8 mouse cellular contexts compared by ENCODE assay signal in genomic region chr13:34128276-34129114, GRCm38 (mm10). TPM values are rescaled to one million over a fixed set of nuclear protein-coding genes. Genes with fewer than 3 reads are reported as not detected.
A peak's percentile ranks its signal among the peaks of the same experiment; 100 is the strongest.
DNase-seq lines count a peak whose midpoint lies in the region; ATAC-seq and TF ChIP-seq lines count a peak whose summit lies in the region.

No protein-coding gene starts in this region.

- intact Hi-C loops in heart, postnatal 25 days (cut with DNase I), result loop anchor here (2.0 kb wide), 1 partner anchor 20 kb away; no protein-coding TSS in a partner anchor

- no peak for TF ChIP-seq EP300 in ES-Bruce4 (IDR thresholded peaks at IDR 0.05; ENCODE audit: insufficient read depth, low read depth, low read length)

- peak overlapping the region; percentile 87 for H3K4me2 ChIP-seq in heart, embryonic 11.5 days
- peak overlapping the region; percentile 80 for H3K4me2 ChIP-seq in limb, embryonic 13.5 days (replicated peaks)

- no peak overlapping the region for H3K27ac ChIP-seq in heart, embryonic 11.5 days (ENCODE audit: low read depth, low read length)
- H3K27ac ChIP-seq in ES-Bruce4 (ENCODE audit: insufficient read depth, low read length), result 0 out of 2 replicates have a peak overlapping the region, but pooled peaks have one; percentile 25
- peak overlapping the region; percentile 98 for H3K27ac ChIP-seq in hindbrain, embryonic 10.5 days
- H3K27ac ChIP-seq in limb, embryonic 13.5 days, result no peak overlapping the region

- H3K9me3 ChIP-seq in heart, embryonic 11.5 days (replicated peaks; ENCODE audit: control insufficient read depth, low read length), result no peaks in the 10 kb centered on the region
- no peaks in the 10 kb centered on the region for H3K9me3 ChIP-seq in ES-Bruce4 (replicated peaks; ENCODE audit: control insufficient read depth, insufficient read depth, low read length, poor library complexity, severe bottlenecking)
- H3K9me3 ChIP-seq in hindbrain, embryonic 10.5 days, result no peaks in the 10 kb centered on the region
- no peaks in the 10 kb centered on the region for H3K9me3 ChIP-seq in limb, embryonic 13.5 days

- peak overlapping the region; percentile 73 for H3K4me3 ChIP-seq in heart, embryonic 11.5 days (ENCODE audit: low read depth, low read length)
- no peak overlapping the region for H3K4me3 ChIP-seq in ES-Bruce4 (ENCODE audit: low read depth, low read length)
- H3K4me3 ChIP-seq in hindbrain, embryonic 10.5 days, result peak overlapping the region; percentile 90
- H3K4me3 ChIP-seq in limb, embryonic 13.5 days, result peak overlapping the region; percentile 69
- no peak overlapping the region for H3K4me3 ChIP-seq in lung, adult 2 months (replicated peaks; ENCODE audit: extremely low read depth, low read depth, low read length)

- no peak for ATAC-seq in heart, embryonic 11.5 days (replicated peaks; ENCODE audit: insufficient number of reproducible peaks, low FRiP score, low TSS enrichment)
- no peak for ATAC-seq in limb, embryonic 13.5 days (ENCODE audit: low FRiP score, low read depth)
- ATAC-seq in inflammation-experienced regulatory T-cells, adult 6 months, result no peak

- TF ChIP-seq POLR2A in ES-Bruce4 (IDR thresholded peaks at IDR 0.05; ENCODE audit: insufficient read depth, low read length), result no peak
- TF ChIP-seq POLR2A in lung, adult 2 months (IDR thresholded peaks at IDR 0.05; ENCODE audit: borderline replicate concordance, extremely low read depth, low read depth, low read length), result no peak

- WGBS in heart, embryonic 11.5 days (ENCODE audit: insufficient replicate concordance), result 70% methylated on average over 8 of the region's 9 CpGs
- WGBS in hindbrain, embryonic 10.5 days, result 66% methylated on average over 9 of the region's 9 CpGs
- WGBS in limb, embryonic 13.5 days, result 82% methylated on average over 9 of the region's 9 CpGs
- WGBS in lung, adult 2 months, result 75% methylated on average over 9 of the region's 9 CpGs

- no peaks in the 10 kb centered on the region for H3K27me3 ChIP-seq in heart, embryonic 11.5 days (ENCODE audit: control insufficient read depth, insufficient read depth, low read length)
- no peaks in the 10 kb centered on the region for H3K27me3 ChIP-seq in ES-Bruce4 (ENCODE audit: control insufficient read depth, insufficient read depth, low read length, poor library complexity, severe bottlenecking)
- H3K27me3 ChIP-seq in hindbrain, embryonic 10.5 days (ENCODE audit: insufficient read depth, poor library complexity, severe bottlenecking), result no peaks in the 10 kb centered on the region
- peaks cover 11% of the 10 kb centered on the region; the same call in 1 of the 2 replicates for H3K27me3 ChIP-seq in limb, embryonic 13.5 days

- no peak overlapping the region for H3K9ac ChIP-seq in heart, embryonic 11.5 days (ENCODE audit: low read depth, low read length)
- 0 out of 2 replicates have a peak overlapping the region, but pooled peaks have one; percentile 24 for H3K9ac ChIP-seq in ES-Bruce4 (ENCODE audit: low read depth, poor library complexity, severe bottlenecking)
- no peak overlapping the region for H3K9ac ChIP-seq in limb, embryonic 13.5 days

- peaks cover 17% of the 10 kb centered on the region for H3K4me1 ChIP-seq in heart, embryonic 11.5 days (ENCODE audit: control insufficient read depth, insufficient read depth, low read length)
- peaks cover 2% of the 10 kb centered on the region for H3K4me1 ChIP-seq in ES-Bruce4 (ENCODE audit: control insufficient read depth, insufficient read depth, low read length)
- peaks cover 69% of the 10 kb centered on the region for H3K4me1 ChIP-seq in hindbrain, embryonic 10.5 days (replicated peaks)
- H3K4me1 ChIP-seq in limb, embryonic 13.5 days, result peaks cover 53% of the 10 kb centered on the region
- H3K4me1 ChIP-seq in lung, adult 2 months (ENCODE audit: control insufficient read depth, insufficient read depth, low read length), result peaks cover 5% of the 10 kb centered on the region

- no peak for DNase-seq in heart, postnatal 25 days (ENCODE audit: low spot score)
- DNase-seq in hindbrain, embryonic 10.5 days (ENCODE audit: low spot score), result no peak
- no peak for DNase-seq in frontal cortex, postnatal 14 days (ENCODE audit: low spot score in 2 of 2)
- DNase-seq in lung, adult 2 months, result no peak

- H3K36me3 ChIP-seq in heart, embryonic 11.5 days (ENCODE audit: control insufficient read depth, insufficient read depth, low read length), result no peaks in the 10 kb centered on the region
- peaks cover 32% of the 10 kb centered on the region for H3K36me3 ChIP-seq in ES-Bruce4 (ENCODE audit: control insufficient read depth, insufficient read depth, low read length, poor library complexity, severe bottlenecking)
- H3K36me3 ChIP-seq in hindbrain, embryonic 10.5 days, result peaks cover 53% of the 10 kb centered on the region
- peaks cover 13% of the 10 kb centered on the region; the same call in 1 of the 2 replicates for H3K36me3 ChIP-seq in limb, embryonic 13.5 days

- TF ChIP-seq CTCF in ES-Bruce4 (IDR thresholded peaks at IDR 0.05; ENCODE audit: low read depth, low read length), result no peak
- TF ChIP-seq CTCF in lung, adult 2 months (IDR thresholded peaks at IDR 0.05; ENCODE audit: insufficient read depth, low read length), result no peak

RNA-seq across cellular contexts. Expression of gene Tubb2b, which starts 1.8 kb away (rescaled TPM):
- 25.2 and 35.0 TPM in 2 replicates for polyA plus RNA-seq in heart, embryonic 11.5 days (2014; fragmentation: Nextera tagmentation; extraction: Ambion mirVana)
- total RNA-seq in heart, postnatal 25 days (2021), result 1 to 10 TPM; 4.1 to 5.6 TPM
- polyA plus RNA-seq in ES-Bruce4 (2011; ENCODE audit: insufficient read depth, insufficient read length, low read depth, missing spikeins), result 229 and 267 TPM in 2 replicates
- polyA plus RNA-seq in hindbrain, embryonic 10.5 days (2016; fragmentation: Nextera tagmentation; extraction: Ambion mirVana), result 187 and 370 TPM in 2 replicates
- polyA plus RNA-seq in limb, embryonic 13.5 days (2015; fragmentation: Nextera tagmentation; extraction: Ambion mirVana), result 40.1 and 42.0 TPM in 2 replicates
- 1 to 10 TPM in 2 of 3 experiments, not detected in 1; 1.7 to 2.0 TPM for polyA plus RNA-seq in inflammation-experienced regulatory T-cells, adult 6 months (2017; shearing (Covaris generic))
- 13.6 and 21.6 TPM in 2 replicates for polyA plus RNA-seq in lung, adult 2 months (2012; rRNA removed)

RNA-seq across cellular contexts. Expression of gene Psmg4, which starts 34.3 kb away (rescaled TPM):
- polyA plus RNA-seq in heart, embryonic 11.5 days (2014; fragmentation: Nextera tagmentation; extraction: Ambion mirVana), result 59.0 and 66.1 TPM in 2 replicates
- total RNA-seq in heart, postnatal 25 days (2021), result 10 to 100 TPM; 22.9 to 29.7 TPM
- 29.2 and 39.1 TPM in 2 replicates for polyA plus RNA-seq in ES-Bruce4 (2011; ENCODE audit: insufficient read depth, insufficient read length, low read depth, missing spikeins)
- 115 and 116 TPM in 2 replicates for polyA plus RNA-seq in hindbrain, embryonic 10.5 days (2016; fragmentation: Nextera tagmentation; extraction: Ambion mirVana)
- polyA plus RNA-seq in limb, embryonic 13.5 days (2015; fragmentation: Nextera tagmentation; extraction: Ambion mirVana), result 95.7 and 97.2 TPM in 2 replicates
- 10 to 100 TPM; 42.5 to 48.6 (median 45.6) TPM for polyA plus RNA-seq in inflammation-experienced regulatory T-cells, adult 6 months (2017; shearing (Covaris generic))
- polyA plus RNA-seq in lung, adult 2 months (2012; rRNA removed), result 79.9 and 123 TPM in 2 replicates

RNA-seq across cellular contexts. Expression of gene Tubb2a, which starts 50.7 kb away (rescaled TPM):
- 96.2 and 112 TPM in 2 replicates for polyA plus RNA-seq in heart, embryonic 11.5 days (2014; fragmentation: Nextera tagmentation; extraction: Ambion mirVana)
- 10 to 100 TPM; 55.0 to 57.4 TPM for total RNA-seq in heart, postnatal 25 days (2021)
- 28.7 and 29.0 TPM in 2 replicates for polyA plus RNA-seq in ES-Bruce4 (2011; ENCODE audit: insufficient read depth, insufficient read length, low read depth, missing spikeins)
- 202 and 435 TPM in 2 replicates for polyA plus RNA-seq in hindbrain, embryonic 10.5 days (2016; fragmentation: Nextera tagmentation; extraction: Ambion mirVana)
- 150 and 152 TPM in 2 replicates for polyA plus RNA-seq in limb, embryonic 13.5 days (2015; fragmentation: Nextera tagmentation; extraction: Ambion mirVana)
- polyA plus RNA-seq in inflammation-experienced regulatory T-cells, adult 6 months (2017; shearing (Covaris generic)), result 1 to 10 TPM; 3.1 to 8.7 (median 8.0) TPM
- polyA plus RNA-seq in lung, adult 2 months (2012; rRNA removed), result 320 and 386 TPM in 2 replicates

Comparison
In these comparisons a context has a peak if more than half of its experiments do, and no peak if none do; other contexts are left out.
1. H3K27ac ChIP-seq: peak in ES-Bruce4 (single experiment) and hindbrain, embryonic 10.5 days (single experiment); none in heart, embryonic 11.5 days (single experiment) and limb, embryonic 13.5 days (single experiment).
2. H3K4me3 ChIP-seq: peak in heart, embryonic 11.5 days (single experiment), hindbrain, embryonic 10.5 days (single experiment) and limb, embryonic 13.5 days (single experiment); none in ES-Bruce4 (single experiment) and lung, adult 2 months (single experiment).